7 mouse cellular contexts compared by ENCODE assay signal in genomic region chr8:47412696-47413523, GRCm38 (mm10). TPM values are rescaled to one million over a fixed set of nuclear protein-coding genes. Genes with fewer than 3 reads are reported as not detected.
DNase-seq lines count a peak whose midpoint lies in the region; ATAC-seq and TF ChIP-seq lines count a peak whose summit lies in the region.

No protein-coding gene starts in this region.

- TF ChIP-seq EP300 in stomach, postnatal 0 days (optimal IDR thresholded peaks at IDR 0.05): no peak

- H3K4me2 ChIP-seq in heart, embryonic 14.5 days (ENCODE audit: low read length): peak overlapping the region; percentile 92
- peak overlapping the region; percentile 95 for H3K4me2 ChIP-seq in stomach, postnatal 0 days (replicated peaks; ENCODE audit: low read depth)

- H3K4me1 ChIP-seq in thymus, adult 2 months (replicated peaks; ENCODE audit: control insufficient read depth, insufficient read depth, low read length): no peaks in the 10 kb centered on the region
- H3K4me1 ChIP-seq in heart, embryonic 14.5 days (ENCODE audit: control insufficient read depth in 2 of 2, insufficient read depth in 2 of 2, low read length in 2 of 2): peaks cover 7 to 17% of the 10 kb centered on the region in 2 experiments; a peak in 3 of 4 replicates
- no peaks in the 10 kb centered on the region for H3K4me1 ChIP-seq in stomach, postnatal 0 days (replicated peaks; ENCODE audit: control insufficient read depth, insufficient read depth)

- H3K27ac ChIP-seq in thymus, adult 2 months (ENCODE audit: control insufficient read depth, insufficient read depth, low read length): no peak overlapping the region
- no peak overlapping the region for H3K27ac ChIP-seq in heart, embryonic 14.5 days (replicated peaks in 1 of 2; ENCODE audit: control insufficient read depth in 1 of 2, insufficient read depth in 1 of 2, low read depth in 2 of 2, low read length in 2 of 2)
- peak overlapping the region; percentile 71 for H3K27ac ChIP-seq in stomach, postnatal 0 days (replicated peaks)

- H3K27me3 ChIP-seq in thymus, adult 2 months (ENCODE audit: control insufficient read depth, insufficient read depth, low read length): peaks cover 14% of the 10 kb centered on the region
- H3K27me3 ChIP-seq in heart, embryonic 14.5 days (ENCODE audit: control insufficient read depth, insufficient read depth, low read length): peaks cover 54% of the 10 kb centered on the region
- peaks cover 3% of the 10 kb centered on the region; the same call in 1 of the 2 replicates for H3K27me3 ChIP-seq in stomach, postnatal 0 days (ENCODE audit: control insufficient read depth, insufficient read depth, low read length)

- 2% methylated on average over 81 of the region's 81 CpGs for whole genome bisulfite sequencing in thymus, adult 2 months
- under 1% methylated on average over 78 of the region's 81 CpGs for WGBS in heart, embryonic 14.5 days
- under 1% methylated on average over 68 of the region's 81 CpGs for WGBS in stomach, postnatal 0 days

- H3K36me3 ChIP-seq in thymus, adult 2 months (ENCODE audit: control insufficient read depth, insufficient read depth, low read length): no peaks in the 10 kb centered on the region
- H3K36me3 ChIP-seq in heart, embryonic 14.5 days (ENCODE audit: control insufficient read depth, insufficient read depth, low read length): no peaks in the 10 kb centered on the region
- H3K36me3 ChIP-seq in stomach, postnatal 0 days (ENCODE audit: control insufficient read depth, insufficient read depth, low read length): no peaks in the 10 kb centered on the region

- peak; percentile 5 for DNase-seq in thymus, adult 2 months
- DNase-seq in thymus, postnatal 25 days: no peak
- DNase-seq in embryo, embryonic 11 days: peak; percentile 64
- DNase-seq in kidney, postnatal 14 days: peak; percentile 58
- DNase-seq in stomach, postnatal 0 days (ENCODE audit: low spot score): peak; percentile 55

- TF ChIP-seq POLR2A in thymus, adult 2 months (IDR thresholded peaks at IDR 0.05; ENCODE audit: control insufficient read depth, extremely low read depth, insufficient read depth, low read length, poor library complexity): no peak

- peak overlapping the region; percentile 34 for H3K4me3 ChIP-seq in thymus, adult 2 months (ENCODE audit: control insufficient read depth, insufficient read depth, low read length)
- peak overlapping the region; percentile 62 to 88 for H3K4me3 ChIP-seq in heart, embryonic 14.5 days (ENCODE audit: control insufficient read depth in 1 of 2, insufficient read depth in 1 of 2, low read depth in 1 of 2, low read length in 2 of 2)
- peak overlapping the region; percentile 75 for H3K4me3 ChIP-seq in stomach, postnatal 0 days (ENCODE audit: low read depth, low read length)

- peak overlapping the region; percentile 74 for H3K9ac ChIP-seq in heart, embryonic 14.5 days (ENCODE audit: low read length)
- H3K9ac ChIP-seq in stomach, postnatal 0 days (ENCODE audit: low read length): peak overlapping the region; percentile 74

- TF ChIP-seq CTCF in thymus, adult 2 months (IDR thresholded peaks at IDR 0.05; ENCODE audit: borderline replicate concordance, control insufficient read depth, extremely low read depth, insufficient read depth, low read length, poor library complexity): no peak
- TF ChIP-seq CTCF in stomach, postnatal 0 days (IDR thresholded peaks at IDR 0.05; ENCODE audit: low read depth): peak; percentile 45

- H3K9me3 ChIP-seq in heart, embryonic 14.5 days (ENCODE audit: control insufficient read depth, low read length): no peaks in the 10 kb centered on the region
- H3K9me3 ChIP-seq in stomach, postnatal 0 days (ENCODE audit: control insufficient read depth, low read length): no peaks in the 10 kb centered on the region

- ATAC-seq in heart, embryonic 14.5 days (ENCODE audit: insufficient number of reproducible peaks, insufficient read depth, low FRiP score, low read depth): peak; percentile 55; the same call in 1 of the 2 replicates
- ATAC-seq in megakaryocyte progenitor cell, adult 5-6 weeks (replicated peaks; ENCODE audit: poor library complexity): peak; percentile 29; the same call in 1 of the 2 replicates
- ATAC-seq in stomach, postnatal 0 days (ENCODE audit: low FRiP score, low TSS enrichment): peak; percentile 64

RNA-seq across cellular contexts. Expression of gene Stox2, which starts 33.3 kb away (rescaled TPM):
- 0.85 and 1.1 TPM in 2 replicates for polyA plus RNA-seq in thymus, adult 2 months (2012; rRNA removed)
- polyA plus RNA-seq in heart, embryonic 14.5 days (2014; fragmentation: Nextera tagmentation; extraction: Ambion mirVana): 10.8 and 10.9 TPM in 2 replicates
- 0.83 and 1.7 TPM in 2 replicates for total RNA-seq in megakaryocyte progenitor cell, adult 5-6 weeks (2015)
- total RNA-seq in megakaryocyte progenitor cell, adult 5-6 weeks (2017): 0.67 and 0.78 TPM in 2 replicates
- polyA plus RNA-seq in stomach, postnatal 0 days (2015; fragmentation: Nextera tagmentation; extraction: Ambion mirVana): 5.1 and 5.7 TPM in 2 replicates
